Mouse (Mus musculus): ENCODE data around the gene Ednrb. TPM values are rescaled to one million over a fixed set of nuclear protein-coding genes. Genes with fewer than 3 reads are reported as not detected.
"Not testable (repeated sequence)": the region's sequence is repeated elsewhere in the genome, so short reads cannot be mapped to it uniquely, and the experiment has no call there.

Ednrb gene
- polyA plus RNA-seq, 1 experiment, result not detected

GRCm38 (mm10) chr14:103813246-103813645 lies 31.0 kb downstream of the Ednrb start:
- Histone ChIP-seq H3K4me1 (ENCODE audit: control insufficient read depth, insufficient read depth, low read length) (no peaks in the 10 kb centered on the region), H3K27ac (ENCODE audit: insufficient read depth, low read depth, low read length) (no peak overlapping the region), H3K4me3 (ENCODE audit: insufficient read depth, low read depth, low read length) (no peak overlapping the region)
- no peak for TF ChIP-seq CTCF (IDR thresholded peaks at IDR 0.05; ENCODE audit: insufficient read depth, low read depth, low read length)
- TF ChIP-seq POLR2A (IDR thresholded peaks at IDR 0.05; ENCODE audit: insufficient read depth, low read depth, low read length), result no peak
- WGBS, result 80% methylated on average over 3 of the region's 3 CpGs

- H3K4me3 ChIP-seq (ENCODE audit: insufficient read depth, low read depth, low read length), result no peak overlapping the region
- TF ChIP-seq CTCF (IDR thresholded peaks at IDR 0.05; ENCODE audit: insufficient read depth, low read depth, low read length) (no peak), POLR2A (IDR thresholded peaks at IDR 0.05; ENCODE audit: insufficient read depth, low read depth, low read length) (no peak)
- no peaks in the 10 kb centered on the region for H3K4me1 ChIP-seq (ENCODE audit: control insufficient read depth, insufficient read depth, low read length)
- no peak overlapping the region for H3K27ac ChIP-seq (ENCODE audit: insufficient read depth, low read depth, low read length)
- 95% methylated on average over 7 of the region's 7 CpGs for WGBS
Measured at GRCm38 (mm10) chr14:103811291-103811690, 32.9 kb downstream of the Ednrb start.

DNA sequence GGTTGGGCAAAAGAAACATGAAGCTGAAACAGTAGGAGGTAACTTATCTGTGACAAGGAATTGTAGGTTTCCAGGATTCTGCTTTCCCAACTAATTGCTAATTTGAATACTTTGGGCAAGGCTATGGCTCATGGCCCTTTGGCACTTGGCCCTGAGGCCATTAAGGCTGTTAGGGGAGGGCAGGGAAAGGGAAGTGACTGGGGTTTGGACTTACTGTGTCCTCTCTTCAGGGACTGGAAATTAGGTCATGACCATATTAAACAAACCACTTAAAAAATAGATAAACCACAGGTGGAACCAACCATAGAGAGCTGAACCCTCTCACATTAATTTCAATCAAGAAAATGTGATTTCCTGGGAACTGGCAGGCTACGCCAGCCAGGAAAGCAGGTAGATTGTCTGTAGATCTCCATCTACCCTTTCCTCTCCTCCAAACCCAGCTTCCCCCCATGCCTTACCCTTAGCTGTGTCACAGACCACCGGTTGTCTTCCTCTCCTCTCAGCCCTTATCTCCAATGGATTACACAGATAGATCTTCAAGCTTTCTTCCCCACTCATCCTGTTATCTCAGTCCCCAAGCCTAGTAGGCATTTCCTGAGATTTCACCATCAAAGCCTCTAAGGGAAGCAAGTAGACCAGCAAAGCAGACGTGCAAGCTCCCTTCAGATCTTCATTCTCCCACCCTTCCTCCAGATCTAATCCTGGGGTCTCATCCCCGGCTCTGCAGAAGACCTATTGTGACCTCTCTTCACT lies 40.1 kb downstream of the Ednrb start:
- Histone ChIP-seq H3K4me1 (ENCODE audit: control insufficient read depth, insufficient read depth, low read length) (no peaks in the 10 kb centered on the region), H3K4me3 (ENCODE audit: insufficient read depth, low read depth, low read length) (no peak overlapping the region), H3K27ac (ENCODE audit: insufficient read depth, low read depth, low read length) (no peak overlapping the region)
- 94% methylated on average over 4 of the region's 4 CpGs for WGBS
- TF ChIP-seq POLR2A (IDR thresholded peaks at IDR 0.05; ENCODE audit: insufficient read depth, low read depth, low read length), result no peak
- TF ChIP-seq CTCF (IDR thresholded peaks at IDR 0.05; ENCODE audit: insufficient read depth, low read depth, low read length), result no peak

GRCm38 (mm10) chr14:103797123-103797522 lies 47.1 kb downstream of the Ednrb start:
- 87% methylated on average over 3 of the region's 3 CpGs for WGBS
- Histone ChIP-seq H3K4me1 (ENCODE audit: control insufficient read depth, insufficient read depth, low read length) (no peaks in the 10 kb centered on the region), H3K27ac (ENCODE audit: insufficient read depth, low read depth, low read length) (no peak overlapping the region), H3K4me3 (ENCODE audit: insufficient read depth, low read depth, low read length) (no peak overlapping the region)
- no peak for TF ChIP-seq CTCF (IDR thresholded peaks at IDR 0.05; ENCODE audit: insufficient read depth, low read depth, low read length)
- no peak for TF ChIP-seq POLR2A (IDR thresholded peaks at IDR 0.05; ENCODE audit: insufficient read depth, low read depth, low read length)

GRCm38 (mm10) chr14:103795591-103795990 lies 48.6 kb downstream of the Ednrb start:
- TF ChIP-seq POLR2A (IDR thresholded peaks at IDR 0.05; ENCODE audit: insufficient read depth, low read depth, low read length), result no peak
- TF ChIP-seq CTCF (IDR thresholded peaks at IDR 0.05; ENCODE audit: insufficient read depth, low read depth, low read length), result no peak
- no peak overlapping the region for H3K27ac ChIP-seq (ENCODE audit: insufficient read depth, low read depth, low read length)
- no peaks in the 10 kb centered on the region for H3K4me1 ChIP-seq (ENCODE audit: control insufficient read depth, insufficient read depth, low read length)
- no peak overlapping the region for H3K4me3 ChIP-seq (ENCODE audit: insufficient read depth, low read depth, low read length)
- 84% methylated on average over 1 of the region's 1 CpGs for WGBS

DNA sequence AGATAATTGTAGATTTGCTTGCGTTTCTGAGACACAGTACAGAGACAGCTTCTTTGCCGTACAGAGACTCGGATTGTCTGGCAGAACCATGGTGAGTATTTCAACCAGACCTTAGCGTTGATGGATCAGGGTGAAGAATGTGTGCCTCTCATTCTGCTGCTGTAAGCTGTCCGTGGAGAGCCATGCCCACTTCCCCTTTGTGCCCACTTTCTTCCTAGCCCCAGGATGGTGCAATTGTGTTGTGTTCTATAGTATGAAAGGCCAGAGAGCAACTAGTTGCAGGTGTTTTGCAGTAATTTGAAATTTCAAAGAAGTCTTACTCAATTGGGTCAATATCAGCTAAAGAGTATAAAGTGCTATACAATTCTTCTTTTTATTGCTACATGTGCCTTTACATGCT lies 50.8 kb downstream of the Ednrb start:
- Histone ChIP-seq H3K27ac (ENCODE audit: insufficient read depth, low read depth, low read length) (no peak overlapping the region), H3K4me1 (ENCODE audit: control insufficient read depth, insufficient read depth, low read length) (no peaks in the 10 kb centered on the region), H3K4me3 (ENCODE audit: insufficient read depth, low read depth, low read length) (no peak overlapping the region)
- TF ChIP-seq POLR2A (IDR thresholded peaks at IDR 0.05; ENCODE audit: insufficient read depth, low read depth, low read length) (no peak), CTCF (IDR thresholded peaks at IDR 0.05; ENCODE audit: insufficient read depth, low read depth, low read length) (no peak)
- 60% methylated on average over 5 of the region's 5 CpGs for WGBS

DNA sequence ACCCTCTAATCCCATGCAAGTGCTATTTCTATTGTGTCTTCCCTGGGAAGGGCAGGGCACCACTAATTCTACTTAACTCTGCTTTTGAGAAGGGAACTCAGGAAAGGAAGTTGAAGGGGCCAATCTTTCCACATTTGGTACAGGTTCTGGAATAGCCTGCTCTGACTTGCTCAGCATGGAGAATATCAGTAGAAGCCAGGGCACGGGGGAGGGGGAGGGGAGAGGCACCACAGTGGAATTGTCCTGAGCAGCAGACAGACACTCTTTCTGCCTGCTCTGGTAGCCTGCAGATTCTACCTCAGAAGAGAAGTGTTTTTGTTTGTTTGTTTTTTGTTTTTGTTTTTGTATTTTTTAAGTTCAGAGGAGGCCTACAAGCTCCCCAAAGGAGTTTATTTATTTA lies 51.5 kb downstream of the Ednrb start:
- WGBS, result 31% methylated on average over 1 of the region's 1 CpGs
- H3K4me3 ChIP-seq (ENCODE audit: insufficient read depth, low read depth, low read length), result no peak overlapping the region
- TF ChIP-seq POLR2A (IDR thresholded peaks at IDR 0.05; ENCODE audit: insufficient read depth, low read depth, low read length) (no peak), CTCF (IDR thresholded peaks at IDR 0.05; ENCODE audit: insufficient read depth, low read depth, low read length) (no peak)
- H3K27ac ChIP-seq (ENCODE audit: insufficient read depth, low read depth, low read length), result no peak overlapping the region
- no peaks in the 10 kb centered on the region for H3K4me1 ChIP-seq (ENCODE audit: control insufficient read depth, insufficient read depth, low read length)

GRCm38 (mm10) chr14:103787547-103787946 lies 56.7 kb downstream of the Ednrb start:
- 89% methylated on average over 2 of the region's 2 CpGs for WGBS

DNA sequence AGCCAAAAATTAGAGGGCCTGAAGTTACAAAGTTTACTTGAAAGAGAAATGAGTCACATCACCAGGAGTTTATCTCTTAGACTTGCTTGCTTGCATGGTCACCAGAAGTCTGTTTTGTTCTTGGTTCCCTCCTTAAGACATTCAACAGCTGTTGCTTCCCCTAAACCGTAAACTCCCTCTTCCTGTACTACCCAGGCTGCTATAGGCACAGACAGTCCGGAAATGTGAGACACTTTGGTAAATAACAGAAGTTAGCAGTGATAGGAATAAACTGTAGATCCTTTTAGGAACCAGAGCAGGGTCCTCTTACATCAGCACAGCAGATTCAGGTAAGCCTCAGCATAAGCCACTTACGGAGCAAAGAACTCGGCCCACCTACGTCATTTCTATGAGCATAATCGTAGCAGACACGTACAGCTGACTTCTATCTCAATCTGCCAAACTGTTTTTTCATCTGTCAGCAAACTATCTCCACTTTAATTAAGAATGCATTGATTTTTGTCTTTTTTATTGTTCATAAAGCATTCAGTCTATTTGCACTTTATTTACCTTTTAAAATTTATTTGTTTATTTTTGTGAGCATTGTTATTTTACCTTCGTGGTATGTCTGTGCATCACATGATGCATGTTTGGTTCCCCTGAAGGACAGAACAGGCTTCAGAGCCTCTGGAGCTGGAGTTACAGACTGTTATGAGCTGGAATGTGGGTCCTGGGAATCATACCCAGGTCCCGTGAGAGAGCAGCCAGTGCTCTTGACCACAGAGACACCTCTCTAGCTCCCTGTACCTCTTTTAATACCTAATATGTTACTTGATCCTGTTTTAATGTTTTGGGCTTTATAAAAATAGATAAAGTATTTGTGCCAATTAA lies 58.9 kb downstream of the Ednrb start:
- Histone ChIP-seq H3K27ac (ENCODE audit: insufficient read depth, low read depth, low read length) (no peak overlapping the region), H3K4me1 (ENCODE audit: control insufficient read depth, insufficient read depth, low read length) (no peaks in the 10 kb centered on the region), H3K4me3 (ENCODE audit: insufficient read depth, low read depth, low read length) (no peak overlapping the region)
- WGBS, result 83% methylated on average over 9 of the region's 9 CpGs
- TF ChIP-seq CTCF (IDR thresholded peaks at IDR 0.05; ENCODE audit: insufficient read depth, low read depth, low read length) (no peak), POLR2A (IDR thresholded peaks at IDR 0.05; ENCODE audit: insufficient read depth, low read depth, low read length) (no peak)

More at GRCm38 (mm10) chr14:103787547-103787946, 56.7 kb downstream of the Ednrb start:
- Histone ChIP-seq H3K4me3 (ENCODE audit: insufficient read depth, low read depth, low read length) (no peak overlapping the region), H3K27ac (ENCODE audit: insufficient read depth, low read depth, low read length) (no peak overlapping the region), H3K4me1 (ENCODE audit: control insufficient read depth, insufficient read depth, low read length) (no peaks in the 10 kb centered on the region)
- TF ChIP-seq POLR2A (IDR thresholded peaks at IDR 0.05; ENCODE audit: insufficient read depth, low read depth, low read length) (no peak), CTCF (IDR thresholded peaks at IDR 0.05; ENCODE audit: insufficient read depth, low read depth, low read length) (no peak)

GRCm38 (mm10) chr14:103780336-103780735 lies 63.9 kb downstream of the Ednrb start:
- WGBS, result 94% methylated on average over 6 of the region's 6 CpGs

More at GRCm38 (mm10) chr14:103780336-103780735, 63.9 kb downstream of the Ednrb start:
- H3K27ac ChIP-seq (ENCODE audit: insufficient read depth, low read depth, low read length); H3K4me1 ChIP-seq (ENCODE audit: control insufficient read depth, insufficient read depth, low read length); H3K4me3 ChIP-seq (ENCODE audit: insufficient read depth, low read depth, low read length): not testable (repeated sequence)
